Mouse (Mus musculus) myocyte (in vitro differentiated cells): ENCODE measurements around the gene Capn5.
"Not testable (repeated sequence)": the region's sequence is repeated elsewhere in the genome, so short reads cannot be mapped to it uniquely, and the experiment has no call there.

Experiments
- CEBPB ChIP-seq: IDR thresholded peaks from 2 replicates; pipeline ENCODE4 v1.6.1; 2011; ENCODE audit warnings: mild to moderate bottlenecking, moderate library complexity; ENCODE audit not compliant: poor library complexity, insufficient read depth, severe bottlenecking
- E2F4 ChIP-seq: IDR thresholded peaks from one replicate; pipeline ENCODE4 v1.6.1; 2011; ENCODE audit warnings: mild to moderate bottlenecking, control low read depth, moderate library complexity; ENCODE audit not compliant: insufficient read depth
- MAX ChIP-seq: IDR thresholded peaks from one replicate; pipeline ENCODE4 v1.6.1; 2011; ENCODE audit warnings: low read depth, mild to moderate bottlenecking, control low read depth
- POLR2A ChIP-seq: IDR thresholded peaks from one replicate; pipeline ENCODE4 v1.6.1; 2011; ENCODE audit warnings: low read depth, mild to moderate bottlenecking, control low read depth, moderate library complexity; ENCODE audit not compliant: insufficient read length
- POLR2AphosphoS2 ChIP-seq: IDR thresholded peaks from one replicate; pipeline ENCODE4 v1.6.1; 2011; ENCODE audit warnings: low read depth, control low read depth; ENCODE audit not compliant: insufficient read length
- TCF12 ChIP-seq: IDR thresholded peaks from one replicate; pipeline ENCODE4 v1.6.1; 2011; ENCODE audit warnings: mild to moderate bottlenecking, control low read depth; ENCODE audit not compliant: poor library complexity, insufficient read depth, severe bottlenecking
- USF1 ChIP-seq: IDR thresholded peaks from one replicate; pipeline ENCODE4 v1.6.1; 2011; ENCODE audit warnings: low read depth, mild to moderate bottlenecking, control low read depth, moderate library complexity

DNA sequence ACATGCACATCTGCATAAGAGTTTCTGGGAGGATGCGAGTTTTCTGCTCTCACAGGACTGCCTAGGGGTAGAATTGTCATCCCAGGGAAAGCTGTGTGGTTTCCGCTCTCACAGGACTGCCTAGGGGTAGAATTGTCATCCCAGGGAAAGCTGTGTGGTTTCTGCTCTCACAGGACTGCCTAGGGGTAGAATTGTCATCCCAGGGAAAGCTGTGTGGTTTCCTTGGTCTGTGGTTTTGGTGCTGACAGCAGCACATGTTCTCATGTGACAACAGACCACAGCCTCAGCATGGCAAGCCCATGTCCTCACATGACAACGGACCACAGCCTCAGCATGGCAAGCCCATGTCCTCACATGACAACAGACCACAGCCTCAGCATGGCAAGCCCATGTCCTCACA lies 9.3 kb upstream of the Capn5 start:
- not testable (repeated sequence) for TF ChIP-seq POLR2A, MAX, CEBPB, USF1, E2F4, POLR2AphosphoS2, TCF12
